Mouse (Mus musculus): ENCODE data around the gene Plxnb3. TPM values are rescaled to one million over a fixed set of nuclear protein-coding genes. Genes with fewer than 3 reads are reported as not detected.

The Plxnb3 gene
- polyA plus RNA-seq, 1 experiment from 2014 or later, result 0.28 TPM

- no peak for DNase-seq (ENCODE audit: low spot score)
- H3K9me3 ChIP-seq (ENCODE audit: control insufficient read depth, low read length), result no peaks in the 10 kb centered on the region
- 38% methylated on average over 1 of the region's 1 CpGs for WGBS
- H3K4me3 ChIP-seq (ENCODE audit: low read depth, low read length), result no peak overlapping the region
- no peak for ATAC-seq (ENCODE audit: low FRiP score)
- no peak overlapping the region for H3K27ac ChIP-seq (ENCODE audit: low read depth, low read length)
- no peaks in the 10 kb centered on the region for H3K4me1 ChIP-seq (replicated peaks; ENCODE audit: control insufficient read depth, insufficient read depth, low read length)
- H3K27me3 ChIP-seq (ENCODE audit: control insufficient read depth, insufficient read depth, low read length), result no peaks in the 10 kb centered on the region
- H3K9ac ChIP-seq (ENCODE audit: low read depth, low read length), result no peak overlapping the region
- H3K36me3 ChIP-seq (ENCODE audit: control insufficient read depth, insufficient read depth, low read length), result no peaks in the 10 kb centered on the region
- H3K4me2 ChIP-seq (replicated peaks; ENCODE audit: low read depth, low read length), result no peak overlapping the region
Measured at GRCm38 (mm10) chrX:73793505-73793904, 36.6 kb downstream of the Plxnb3 start.

DNA sequence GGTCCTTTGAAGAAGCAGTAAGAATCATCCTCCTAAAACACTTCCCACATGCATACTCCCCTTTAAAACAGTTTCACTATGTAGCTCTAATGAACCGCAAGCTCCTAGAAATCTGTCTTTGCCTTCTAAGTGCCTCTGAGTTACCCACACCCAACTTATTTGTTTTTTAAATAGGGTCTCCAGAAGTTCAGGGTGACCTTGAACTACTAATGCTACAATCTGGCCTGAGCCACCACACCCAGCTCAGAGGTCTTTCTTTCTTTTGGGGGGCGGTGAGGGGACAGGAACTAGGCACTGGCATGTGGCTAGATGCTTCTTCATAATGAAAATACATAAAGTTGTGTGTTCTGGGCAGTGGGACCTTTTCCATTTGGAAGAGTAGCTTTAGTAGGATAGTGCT lies 40.6 kb downstream of the Plxnb3 start:
- Histone ChIP-seq H3K9me3 (ENCODE audit: control insufficient read depth, low read length) (no peaks in the 10 kb centered on the region), H3K36me3 (ENCODE audit: control insufficient read depth, insufficient read depth, low read length) (no peaks in the 10 kb centered on the region), H3K4me3 (ENCODE audit: low read depth, low read length) (no peak overlapping the region), H3K4me2 (replicated peaks; ENCODE audit: low read depth, low read length) (no peak overlapping the region), H3K27me3 (ENCODE audit: control insufficient read depth, insufficient read depth, low read length) (no peaks in the 10 kb centered on the region), H3K9ac (ENCODE audit: low read depth, low read length) (no peak overlapping the region), H3K27ac (ENCODE audit: low read depth, low read length) (no peak overlapping the region), H3K4me1 (replicated peaks; ENCODE audit: control insufficient read depth, insufficient read depth, low read length) (no peaks in the 10 kb centered on the region)
- no peak for DNase-seq (ENCODE audit: low spot score)
- ATAC-seq (ENCODE audit: low FRiP score), result no peak
- WGBS, result 94% methylated on average over 2 of the region's 2 CpGs

DNA sequence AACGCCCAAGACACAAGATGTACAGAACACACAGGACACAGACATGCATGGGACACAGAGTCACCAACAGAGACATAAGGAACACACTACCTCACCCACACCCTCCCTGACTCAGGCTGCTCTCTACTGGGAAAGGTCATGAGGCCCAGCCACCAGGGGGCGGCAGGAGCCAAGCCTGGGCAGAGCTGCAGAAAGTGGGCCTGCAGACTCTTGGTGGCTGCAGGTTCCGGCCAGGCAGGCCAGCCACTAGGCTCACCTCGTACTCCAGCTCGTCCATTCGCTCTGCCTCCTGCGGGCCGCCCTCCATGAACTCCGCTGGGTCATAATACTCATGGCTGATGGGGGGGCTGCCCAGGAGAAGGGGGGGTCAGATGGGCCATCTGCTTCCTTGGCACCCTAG lies 41.6 kb downstream of the Plxnb3 start:
- Histone ChIP-seq H3K36me3 (ENCODE audit: control insufficient read depth, insufficient read depth, low read length) (no peaks in the 10 kb centered on the region), H3K4me1 (replicated peaks; ENCODE audit: control insufficient read depth, insufficient read depth, low read length) (no peaks in the 10 kb centered on the region), H3K27ac (ENCODE audit: low read depth, low read length) (no peak overlapping the region), H3K27me3 (ENCODE audit: control insufficient read depth, insufficient read depth, low read length) (no peaks in the 10 kb centered on the region), H3K9me3 (ENCODE audit: control insufficient read depth, low read length) (no peaks in the 10 kb centered on the region), H3K4me2 (replicated peaks; ENCODE audit: low read depth, low read length) (no peak overlapping the region), H3K9ac (ENCODE audit: low read depth, low read length) (no peak overlapping the region), H3K4me3 (ENCODE audit: low read depth, low read length) (no peak overlapping the region)
- ATAC-seq (ENCODE audit: low FRiP score) (peak; percentile 79), DNase-seq (ENCODE audit: low spot score) (peak; percentile 76)
- 49% methylated on average over 9 of the region's 9 CpGs for WGBS

DNA sequence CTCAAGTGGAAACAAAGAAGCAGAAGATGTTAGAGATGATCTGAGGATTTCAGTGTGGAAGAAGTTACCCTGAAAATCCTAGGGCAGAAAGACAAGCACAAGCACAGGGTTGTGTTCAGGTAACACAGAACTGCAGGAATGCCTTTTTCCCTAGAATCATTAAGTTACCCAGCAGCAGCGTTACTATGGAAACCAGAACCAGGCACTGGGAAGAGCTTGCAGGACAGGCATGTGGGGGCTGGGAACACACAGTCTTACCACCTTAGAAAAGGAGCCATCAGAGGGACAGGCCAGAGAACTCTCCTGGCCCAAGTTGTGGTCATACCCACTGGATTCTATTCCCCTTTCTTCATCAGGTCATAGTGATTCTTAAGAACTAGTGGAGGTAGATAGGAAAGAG lies 48.9 kb downstream of the Plxnb3 start:
- Histone ChIP-seq H3K4me3 (ENCODE audit: low read depth, low read length) (no peak overlapping the region), H3K4me1 (replicated peaks; ENCODE audit: control insufficient read depth, insufficient read depth, low read length) (no peaks in the 10 kb centered on the region), H3K9ac (ENCODE audit: low read depth, low read length) (no peak overlapping the region), H3K27ac (ENCODE audit: low read depth, low read length) (no peak overlapping the region), H3K27me3 (ENCODE audit: control insufficient read depth, insufficient read depth, low read length) (no peaks in the 10 kb centered on the region), H3K36me3 (ENCODE audit: control insufficient read depth, insufficient read depth, low read length) (no peaks in the 10 kb centered on the region), H3K9me3 (ENCODE audit: control insufficient read depth, low read length) (no peaks in the 10 kb centered on the region), H3K4me2 (replicated peaks; ENCODE audit: low read depth, low read length) (no peak overlapping the region)
- ATAC-seq (ENCODE audit: low FRiP score) (no peak), DNase-seq (ENCODE audit: low spot score) (no peak)
- WGBS, result 67% methylated on average over 1 of the region's 1 CpGs

GRCm38 (mm10) chrX:73815072-73815471 lies 58.2 kb downstream of the Plxnb3 start:
- H3K9ac ChIP-seq (ENCODE audit: low read depth, low read length), result peak overlapping the region; percentile 64
- H3K9me3 ChIP-seq (ENCODE audit: control insufficient read depth, low read length), result no peaks in the 10 kb centered on the region
- peak overlapping the region; percentile 33 for H3K4me2 ChIP-seq (replicated peaks; ENCODE audit: low read depth, low read length)
- no peaks in the 10 kb centered on the region for H3K27me3 ChIP-seq (ENCODE audit: control insufficient read depth, insufficient read depth, low read length)
- H3K4me1 ChIP-seq (replicated peaks; ENCODE audit: control insufficient read depth, insufficient read depth, low read length), result no peaks in the 10 kb centered on the region
- no peaks in the 10 kb centered on the region for H3K36me3 ChIP-seq (ENCODE audit: control insufficient read depth, insufficient read depth, low read length)
- DNase-seq (ENCODE audit: low spot score), result peak; percentile 65
- 16% methylated on average over 14 of the region's 14 CpGs for WGBS
- peak overlapping the region; percentile 22 for H3K4me3 ChIP-seq (ENCODE audit: low read depth, low read length)
- H3K27ac ChIP-seq (ENCODE audit: low read depth, low read length), result no peak overlapping the region
- ATAC-seq (ENCODE audit: low FRiP score), result peak; percentile 69; the same call in 1 of the 2 replicates

DNA sequence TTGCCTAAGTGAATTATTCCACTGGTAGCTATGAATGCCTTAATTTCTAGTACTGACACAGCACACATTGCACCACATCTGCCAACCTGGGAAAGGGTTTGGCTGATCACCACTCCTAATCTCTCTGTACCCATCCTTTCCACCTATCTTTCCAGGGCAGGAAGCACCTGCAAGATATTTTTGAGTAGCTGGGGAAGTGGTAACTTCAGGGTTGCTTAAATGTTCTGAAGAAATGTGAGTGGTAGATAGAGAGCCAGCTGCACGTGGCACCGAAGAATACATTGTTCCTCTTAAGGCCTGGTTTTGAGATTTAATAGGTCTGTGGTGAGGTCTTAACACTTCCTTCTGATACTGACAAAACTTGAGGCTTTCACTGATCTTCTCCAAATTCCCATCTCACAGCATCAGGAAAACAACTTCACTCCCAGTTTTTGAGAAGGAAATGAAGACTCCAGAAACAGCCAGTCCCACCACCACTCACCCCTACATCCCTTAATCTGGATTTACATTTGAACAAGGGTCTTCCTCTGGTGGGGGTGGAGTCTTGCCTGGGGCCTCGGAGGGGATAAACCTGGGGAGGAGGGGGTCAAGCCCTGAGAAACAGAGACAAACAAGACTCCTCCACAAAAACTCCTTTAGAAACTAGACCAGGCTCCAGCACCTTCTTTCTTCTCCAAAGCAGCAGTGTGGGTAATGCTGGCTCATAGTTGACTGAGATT lies 59.9 kb downstream of the Plxnb3 start:
- DNase-seq (ENCODE audit: low spot score) (no peak), ATAC-seq (ENCODE audit: low FRiP score) (no peak)
- no peak overlapping the region for H3K4me3 ChIP-seq (ENCODE audit: low read depth, low read length)
- H3K4me2 ChIP-seq (replicated peaks; ENCODE audit: low read depth, low read length), result no peak overlapping the region
- no peaks in the 10 kb centered on the region for H3K27me3 ChIP-seq (ENCODE audit: control insufficient read depth, insufficient read depth, low read length)
- no peaks in the 10 kb centered on the region for H3K36me3 ChIP-seq (ENCODE audit: control insufficient read depth, insufficient read depth, low read length)
- 54% methylated on average over 3 of the region's 3 CpGs for WGBS
- no peak overlapping the region for H3K9ac ChIP-seq (ENCODE audit: low read depth, low read length)
- H3K4me1 ChIP-seq (replicated peaks; ENCODE audit: control insufficient read depth, insufficient read depth, low read length), result no peaks in the 10 kb centered on the region
- no peaks in the 10 kb centered on the region for H3K9me3 ChIP-seq (ENCODE audit: control insufficient read depth, low read length)
- no peak overlapping the region for H3K27ac ChIP-seq (ENCODE audit: low read depth, low read length)

Other genes with a start within 250 kb of the Plxnb3 start
- 3.5 and 4.9 TPM in 2 replicates for gene Dusp9, start 117.7 kb upstream of the Plxnb3 start, polyA plus RNA-seq (2014; fragmentation: Nextera tagmentation; extraction: Ambion mirVana)
- 14.0 and 15.5 TPM in 2 replicates for gene Pnck, start 97.0 kb upstream of the Plxnb3 start, polyA plus RNA-seq (2014; fragmentation: Nextera tagmentation; extraction: Ambion mirVana)
- 6.0 and 7.8 TPM in 2 replicates for gene Slc6a8, start 83.9 kb upstream of the Plxnb3 start, polyA plus RNA-seq (2014; fragmentation: Nextera tagmentation; extraction: Ambion mirVana)
- 146 and 155 TPM in 2 replicates for gene Bcap31, start 40.9 kb upstream of the Plxnb3 start, polyA plus RNA-seq (2014; fragmentation: Nextera tagmentation; extraction: Ambion mirVana)
- 7.6 and 8.7 TPM in 2 replicates for gene Abcd1, start 40.5 kb upstream of the Plxnb3 start, polyA plus RNA-seq (2014; fragmentation: Nextera tagmentation; extraction: Ambion mirVana)
- gene Srpk3, start 17.3 kb downstream of the Plxnb3 start, polyA plus RNA-seq (2014; fragmentation: Nextera tagmentation; extraction: Ambion mirVana), result 1.3 and 1.6 TPM in 2 replicates
- gene Idh3g, start 29.8 kb downstream of the Plxnb3 start, polyA plus RNA-seq (2014; fragmentation: Nextera tagmentation; extraction: Ambion mirVana), result 191 and 206 TPM in 2 replicates
- gene Ssr4, start 29.9 kb downstream of the Plxnb3 start, polyA plus RNA-seq (2014; fragmentation: Nextera tagmentation; extraction: Ambion mirVana), result 134 and 140 TPM in 2 replicates
- 1.4 and 1.6 TPM in 2 replicates for gene Pdzd4, start 67.9 kb downstream of the Plxnb3 start, polyA plus RNA-seq (2014; fragmentation: Nextera tagmentation; extraction: Ambion mirVana)
- gene Avpr2, start 135.0 kb downstream of the Plxnb3 start, polyA plus RNA-seq (2014; fragmentation: Nextera tagmentation; extraction: Ambion mirVana), result 0.06 and 0.11 TPM in 2 replicates
- 26.3 and 35.9 TPM in 2 replicates for gene L1cam, start 139.0 kb downstream of the Plxnb3 start, polyA plus RNA-seq (2014; fragmentation: Nextera tagmentation; extraction: Ambion mirVana)
- gene Arhgap4, start 164.8 kb downstream of the Plxnb3 start, polyA plus RNA-seq (2014; fragmentation: Nextera tagmentation; extraction: Ambion mirVana), result 0.99 and 2.3 TPM in 2 replicates
- gene Naa10, start 164.9 kb downstream of the Plxnb3 start, polyA plus RNA-seq (2014; fragmentation: Nextera tagmentation; extraction: Ambion mirVana), result 117 and 126 TPM in 2 replicates
- gene Renbp, start 173.8 kb downstream of the Plxnb3 start, polyA plus RNA-seq (2014; fragmentation: Nextera tagmentation; extraction: Ambion mirVana), result 17.5 and 18.7 TPM in 2 replicates
- 72.9 and 77.2 TPM in 2 replicates for gene Hcfc1, start 209.3 kb downstream of the Plxnb3 start, polyA plus RNA-seq (2014; fragmentation: Nextera tagmentation; extraction: Ambion mirVana)